Mouse (Mus musculus): ENCODE results near the gene Plekha5.

DNA sequence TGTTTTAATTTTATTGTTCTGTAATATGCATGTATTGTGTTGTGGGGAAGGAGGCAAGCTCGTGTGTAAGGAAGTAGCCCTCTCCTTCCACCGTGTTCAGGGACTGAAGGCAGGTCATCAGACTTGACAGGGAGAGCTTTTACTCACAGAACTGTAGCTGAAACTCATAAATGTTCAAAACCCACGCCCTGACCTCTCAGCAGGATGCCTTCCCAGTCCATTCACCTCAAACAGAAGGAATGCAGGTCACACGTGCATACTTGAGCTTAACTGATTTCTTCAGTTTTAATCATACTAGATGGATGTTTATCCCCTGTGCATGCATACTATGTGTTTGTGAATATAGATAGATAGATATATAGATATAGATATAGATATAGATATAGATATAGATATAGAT, 48.2 kb upstream of the Plekha5 start:
- TF ChIP-seq CTCF (IDR thresholded peaks at IDR 0.05; ENCODE audit: low read depth, low read length) (no peak), POLR2A (IDR thresholded peaks at IDR 0.05; ENCODE audit: extremely low read depth, insufficient read depth, low read length) (no peak)

All from liver, adult 2 months (tissue).